Mouse (Mus musculus) liver, embryonic 15.5 days (tissue): Measurements from ENCODE around the gene Myadml2. TPM values are rescaled to one million over a fixed set of nuclear protein-coding genes. Genes with fewer than 3 reads are reported as not detected.

Experiments
- ATAC-seq: fragments of 200-750 bp; cut with Nextera tagmentation; 2 replicates; pipeline ENCODE4 v1.8.0; 2017; ENCODE audit warnings: moderate number of reproducible peaks, mild to moderate bottlenecking, moderate library complexity; ENCODE audit not compliant: insufficient read depth
- H3K27ac ChIP-seq: fragments of 300-500 bp; sonication (generic); replicated peaks from 2 replicates; pipeline ENCODE4 v1.5.1; 2015; ENCODE audit warnings: mild to moderate bottlenecking, inconsistent platforms
- H3K27me3 ChIP-seq: fragments of 300-500 bp; sonication (generic); 2 replicates; pipeline ENCODE4 v1.6.1; 2015; ENCODE audit warnings: mild to moderate bottlenecking, inconsistent platforms
- H3K36me3 ChIP-seq: fragments of 300-500 bp; sonication (generic); replicated peaks from 2 replicates; pipeline ENCODE4 v1.6.1; 2015; ENCODE audit warnings: moderate library complexity, mild to moderate bottlenecking, inconsistent platforms
- H3K4me1 ChIP-seq: fragments of 300-500 bp; sonication (generic); replicated peaks from 2 replicates; pipeline ENCODE4 v1.6.1; 2015; ENCODE audit warnings: inconsistent platforms
- H3K4me2 ChIP-seq: fragments of 300-500 bp; sonication (generic); 2 replicates; pipeline ENCODE4 v1.6.1; 2015; ENCODE audit warnings: moderate library complexity, mild to moderate bottlenecking, inconsistent platforms
- H3K4me3 ChIP-seq: fragments of 300-500 bp; sonication (generic); replicated peaks from 2 replicates; pipeline ENCODE4 v1.5.1; 2015; ENCODE audit warnings: mild to moderate bottlenecking, inconsistent platforms
- H3K9ac ChIP-seq: fragments of 300-500 bp; sonication (generic); 2 replicates; pipeline ENCODE4 v1.6.1; 2015; ENCODE audit warnings: moderate library complexity, mild to moderate bottlenecking, inconsistent platforms
- H3K9me3 ChIP-seq: fragments of 300-500 bp; sonication (generic); replicated peaks from 2 replicates; pipeline ENCODE4 v1.6.1; 2016; ENCODE audit warnings: inconsistent platforms
- WGBS: fragments of 180-500 bp; shearing (Covaris S2); methylation state at CpG from one replicate; pipeline ENCODE4 v1.1.7; 2015; ENCODE audit warnings: mixed read lengths; ENCODE audit not compliant: insufficient replicate concordance; 5-methylcytosine and 5-hydroxymethylcytosine counted together
- microRNA-seq: library from miRNA; unstranded; fragments of <30 nt; microRNA quantifications from one replicate; pipeline ENCODE4, GENCODE M21; 2016
- polyA plus RNA-seq: library from polyadenylated mRNA; unstranded; fragments of >200 nt; fragmentation: Nextera tagmentation; extraction: Ambion mirVana; gene quantifications from 2 replicates; pipeline ENCODE4 v1.2.1, GENCODE M21; 2015

Gene Myadml2
- polyA plus RNA-seq, 1 experiment from 2014 or later: 1.0 TPM

- H3K4me1 ChIP-seq: peaks cover 49% of the 10 kb centered on the region
Measured at GRCm38 (mm10) chr11:120606764-120607163, 41.2 kb downstream of the Myadml2 start.

GRCm38 (mm10) chr11:120605667-120606066 is 42.3 kb downstream of the Myadml2 start:
- H3K9ac ChIP-seq: no peak overlapping the region
- H3K4me3 ChIP-seq: no peak overlapping the region
- H3K4me2 ChIP-seq: no peak overlapping the region
- H3K27me3 ChIP-seq: peaks cover 18% of the 10 kb centered on the region
- 80% methylated on average over 7 of the region's 7 CpGs for WGBS
- H3K4me1 ChIP-seq: peaks cover 53% of the 10 kb centered on the region
- H3K27ac ChIP-seq: no peak overlapping the region
- no peaks in the 10 kb centered on the region for H3K9me3 ChIP-seq
- H3K36me3 ChIP-seq: peaks cover 60% of the 10 kb centered on the region
- ATAC-seq: no peak

More at GRCm38 (mm10) chr11:120606764-120607163, 41.2 kb downstream of the Myadml2 start:
- Histone ChIP-seq H3K36me3 (peaks cover 63% of the 10 kb centered on the region), H3K4me3 (no peak overlapping the region), H3K9me3 (no peaks in the 10 kb centered on the region), H3K27ac (no peak overlapping the region), H3K27me3 (peaks cover 18% of the 10 kb centered on the region), H3K9ac (no peak overlapping the region), H3K4me2 (no peak overlapping the region)
- WGBS: 66% methylated on average over 4 of the region's 4 CpGs
- ATAC-seq: no peak

- 13% methylated on average over 2 of the region's 2 CpGs for WGBS
- Histone ChIP-seq H3K4me3 (no peak overlapping the region), H3K9me3 (no peaks in the 10 kb centered on the region), H3K27ac (peak overlapping the region; percentile 64), H3K4me2 (peak overlapping the region; percentile 54), H3K27me3 (peaks cover 12% of the 10 kb centered on the region), H3K4me1 (peaks cover 60% of the 10 kb centered on the region), H3K36me3 (peaks cover 52% of the 10 kb centered on the region), H3K9ac (peak overlapping the region; percentile 33; the same call in 1 of the 2 replicates)
- peak; percentile 50; the same call in 1 of the 2 replicates for ATAC-seq
Measured at GRCm38 (mm10) chr11:120603545-120603944, 44.4 kb downstream of the Myadml2 start.

GRCm38 (mm10) chr11:120600716-120601115 is 47.2 kb downstream of the Myadml2 start:
- Histone ChIP-seq H3K4me2 (no peak overlapping the region), H3K4me1 (peaks cover 76% of the 10 kb centered on the region), H3K4me3 (no peak overlapping the region), H3K9ac (no peak overlapping the region), H3K27ac (0 out of 2 replicates have a peak overlapping the region, but pooled peaks have one; percentile 3), H3K9me3 (no peaks in the 10 kb centered on the region), H3K36me3 (peaks cover 65% of the 10 kb centered on the region), H3K27me3 (no peaks in the 10 kb centered on the region)
- WGBS: 80% methylated on average over 3 of the region's 3 CpGs
- no peak for ATAC-seq

GRCm38 (mm10) chr11:120598990-120599549 is 48.9 kb downstream of the Myadml2 start:
- Histone ChIP-seq H3K27me3 (no peaks in the 10 kb centered on the region), H3K4me3 (peak overlapping the region; percentile 99), H3K9ac (peak overlapping the region; percentile 66), H3K36me3 (peaks cover 64% of the 10 kb centered on the region), H3K9me3 (no peaks in the 10 kb centered on the region), H3K4me2 (peak overlapping the region; percentile 95), H3K27ac (peak overlapping the region; percentile 97), H3K4me1 (peaks cover 77% of the 10 kb centered on the region)
- no peak for ATAC-seq
- 42% methylated on average over 17 of the region's 17 CpGs for WGBS

- Histone ChIP-seq H3K4me3 (peak within 1 kb of the TSS; percentile 99), H3K4me1 (peaks cover 71% of the 10 kb centered on the region), H3K9me3 (no peaks in the 10 kb centered on the region), H3K27ac (peak within 1 kb of the TSS; percentile 97), H3K36me3 (peaks cover 64% of the 10 kb centered on the region), H3K27me3 (no peaks in the 10 kb centered on the region), H3K9ac (peak within 1 kb of the TSS; percentile 98), H3K4me2 (peak within 1 kb of the TSS; percentile 95)
- WGBS: under 1% methylated on average over 88 of the region's 88 CpGs
- peak; percentile 98 for ATAC-seq
Measured at GRCm38 (mm10) chr11:120598283-120598989, 49.5 kb downstream of the Myadml2 start, which contains the start of the genes Alyref and Anapc11. Gene Alyref, minus strand, starts transcription at chr11:120598365. Gene Anapc11, plus strand, starts transcription at chr11:120598421.

- H3K4me2 ChIP-seq: peak overlapping the region; percentile 95
- peak; percentile 49 for ATAC-seq
- peak overlapping the region; percentile 98 for H3K9ac ChIP-seq
- H3K27me3 ChIP-seq: no peaks in the 10 kb centered on the region
- H3K9me3 ChIP-seq: no peaks in the 10 kb centered on the region
- 2% methylated on average over 99 of the region's 99 CpGs for WGBS
- H3K4me3 ChIP-seq: peak overlapping the region; percentile 99
- peak overlapping the region; percentile 97 for H3K27ac ChIP-seq
- peaks cover 64% of the 10 kb centered on the region for H3K36me3 ChIP-seq
- peaks cover 62% of the 10 kb centered on the region for H3K4me1 ChIP-seq
Measured at GRCm38 (mm10) chr11:120597240-120598235, 50.4 kb downstream of the Myadml2 start.

Small RNA genes lying within 50 kb of the gene (microRNA-seq; reads per million reads assigned to microRNA genes)
- 3.6 reads per million, percentile 9 among the genes with 10 or more reads in this experiment for gene Mir6936

Other genes starting within 250 kb of the Myadml2 start
- 20.6 and 24.3 TPM in 2 replicates for gene Nploc4, start 210.4 kb downstream of the Myadml2 start, polyA plus RNA-seq
- gene Tspan10, start 205.5 kb downstream of the Myadml2 start, polyA plus RNA-seq: not detected in 2 replicates
- 0.17 TPM in 1 of 2 replicates, not detected in the other for gene Pde6g, start 194.7 kb downstream of the Myadml2 start, polyA plus RNA-seq
- 6.8 and 7.1 TPM in 2 replicates for gene Oxld1, start 190.1 kb downstream of the Myadml2 start, polyA plus RNA-seq
- gene Ccdc137, start 190.0 kb downstream of the Myadml2 start, polyA plus RNA-seq: 13.0 and 14.2 TPM in 2 replicates
- 13.7 and 14.0 TPM in 2 replicates for gene Arl16, start 180.6 kb downstream of the Myadml2 start, polyA plus RNA-seq
- gene Mrpl12, start 163.5 kb downstream of the Myadml2 start, polyA plus RNA-seq: 89.5 and 90.2 TPM in 2 replicates
- gene Slc25a10, start 156.3 kb downstream of the Myadml2 start, polyA plus RNA-seq: 42.8 and 46.5 TPM in 2 replicates
- 16.9 and 20.5 TPM in 2 replicates for gene Gcgr, start 117.5 kb downstream of the Myadml2 start, polyA plus RNA-seq
- gene Mcrip1, start 98.4 kb downstream of the Myadml2 start, polyA plus RNA-seq: 41.8 and 47.6 TPM in 2 replicates
- gene Ppp1r27, start 97.0 kb downstream of the Myadml2 start, polyA plus RNA-seq: 0.36 and 0.38 TPM in 2 replicates
- 635 and 803 TPM in 2 replicates for gene P4hb, start 74.9 kb downstream of the Myadml2 start, polyA plus RNA-seq
- gene Arhgdia, start 66.5 kb downstream of the Myadml2 start, polyA plus RNA-seq: 222 and 238 TPM in 2 replicates
- 253 and 277 TPM in 2 replicates for gene Alyref, start 49.8 kb downstream of the Myadml2 start, polyA plus RNA-seq
- gene Anapc11, start 49.7 kb downstream of the Myadml2 start, polyA plus RNA-seq: 76.2 and 79.0 TPM in 2 replicates
- gene Npb, start 39.7 kb downstream of the Myadml2 start, polyA plus RNA-seq: 14.7 and 15.8 TPM in 2 replicates
- 138 and 165 TPM in 2 replicates for gene Pcyt2, start 30.2 kb downstream of the Myadml2 start, polyA plus RNA-seq
- 32.3 and 36.9 TPM in 2 replicates for gene Sirt7, start 22.9 kb downstream of the Myadml2 start, polyA plus RNA-seq
- 37.6 and 42.3 TPM in 2 replicates for gene Mafg, start 14.6 kb downstream of the Myadml2 start, polyA plus RNA-seq
- gene Pycr1, start 4.4 kb downstream of the Myadml2 start, polyA plus RNA-seq: 5.1 and 5.7 TPM in 2 replicates
- gene Notum, start 13.0 kb upstream of the Myadml2 start, polyA plus RNA-seq: 0.33 and 0.40 TPM in 2 replicates
- 45.1 and 47.9 TPM in 2 replicates for gene Aspscr1, start 24.8 kb upstream of the Myadml2 start, polyA plus RNA-seq
- gene Cenpx, start 65.6 kb upstream of the Myadml2 start, polyA plus RNA-seq: 80.9 and 88.4 TPM in 2 replicates
- 9.7 and 11.5 TPM in 2 replicates for gene Lrrc45, start 65.8 kb upstream of the Myadml2 start, polyA plus RNA-seq
- gene Rac3, start 73.3 kb upstream of the Myadml2 start, polyA plus RNA-seq: 0.96 and 1.5 TPM in 2 replicates
- gene Dcxr, start 79.1 kb upstream of the Myadml2 start, polyA plus RNA-seq: 20.2 and 24.6 TPM in 2 replicates
- gene Cbr2, start 84.0 kb upstream of the Myadml2 start, polyA plus RNA-seq: 0.37 TPM in 1 of 2 replicates, not detected in the other
- 0.94 and 2.6 TPM in 2 replicates for gene Hmga1b, start 114.6 kb upstream of the Myadml2 start, polyA plus RNA-seq
- 11.5 and 12.0 TPM in 2 replicates for gene Rfng, start 136.0 kb upstream of the Myadml2 start, polyA plus RNA-seq
- gene Gps1, start 136.1 kb upstream of the Myadml2 start, polyA plus RNA-seq: 72.0 and 77.3 TPM in 2 replicates
- gene Dus1l, start 148.2 kb upstream of the Myadml2 start, polyA plus RNA-seq: 58.3 and 61.3 TPM in 2 replicates
- 20.1 and 24.9 TPM in 2 replicates for gene Fasn, start 176.4 kb upstream of the Myadml2 start, polyA plus RNA-seq